Mouse (Mus musculus) c-Kit-positive CD71-negative TER-119-negative erythroid progenitor cells, embryonic 14.5 days (primary cell): ENCODE results near the gene Sema5b.
"Not testable (repeated sequence)": the region's sequence is repeated elsewhere in the genome, so short reads cannot be mapped to it uniquely, and the experiment has no call there.

ENCODE experiments used
- DNase-seq: peaks from one replicate; pipeline ENCODE4 v3.0.0-alpha.2; 2013; ENCODE audit warnings: low read depth

Sema5b gene

GRCm38 (mm10) chr16:35555596-35556482, 14.9 kb downstream of the Sema5b start:
- DNase-seq: no peak

- DNase-seq: no peak
Measured at GRCm38 (mm10) chr16:35557038-35557437, 16.1 kb downstream of the Sema5b start.

GRCm38 (mm10) chr16:35561541-35561940, 20.6 kb downstream of the Sema5b start:
- no peak for DNase-seq

GRCm38 (mm10) chr16:35564246-35564905, 23.4 kb downstream of the Sema5b start:
- no peak for DNase-seq

- not testable (repeated sequence) for DNase-seq
Measured at GRCm38 (mm10) chr16:35565601-35566000, 24.7 kb downstream of the Sema5b start.

DNA sequence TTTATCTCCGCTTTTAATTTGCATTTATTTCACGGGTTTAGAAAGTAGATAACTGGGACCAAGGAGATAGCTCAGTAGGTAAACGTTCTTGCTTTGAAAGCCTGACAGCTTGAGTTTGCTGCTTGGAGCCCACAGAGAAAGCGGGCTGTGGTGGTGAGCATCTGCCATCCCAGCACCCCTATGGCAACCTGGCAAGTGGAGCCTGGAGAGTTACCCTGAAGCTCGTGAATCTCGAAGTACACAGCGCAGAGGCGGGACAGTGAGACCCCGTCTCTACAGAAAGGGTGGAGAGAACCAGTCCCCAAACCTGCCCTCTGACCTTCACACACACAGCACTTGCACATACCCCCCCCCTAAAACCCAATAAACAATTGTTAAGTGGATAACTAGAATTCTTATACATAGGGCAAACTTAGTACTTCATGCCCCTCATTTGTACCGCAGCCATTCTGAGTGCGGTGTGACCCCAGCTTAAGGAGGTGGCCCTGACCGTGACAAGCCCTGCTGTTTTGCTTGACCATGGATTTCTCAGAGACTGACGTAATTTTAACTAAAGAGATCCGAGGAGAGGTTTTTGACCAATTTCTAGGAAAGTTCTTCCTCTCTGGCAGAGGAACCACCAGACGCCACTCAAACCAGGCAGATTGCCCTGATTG, 27.4 kb downstream of the Sema5b start:
- no peak for DNase-seq

DNA sequence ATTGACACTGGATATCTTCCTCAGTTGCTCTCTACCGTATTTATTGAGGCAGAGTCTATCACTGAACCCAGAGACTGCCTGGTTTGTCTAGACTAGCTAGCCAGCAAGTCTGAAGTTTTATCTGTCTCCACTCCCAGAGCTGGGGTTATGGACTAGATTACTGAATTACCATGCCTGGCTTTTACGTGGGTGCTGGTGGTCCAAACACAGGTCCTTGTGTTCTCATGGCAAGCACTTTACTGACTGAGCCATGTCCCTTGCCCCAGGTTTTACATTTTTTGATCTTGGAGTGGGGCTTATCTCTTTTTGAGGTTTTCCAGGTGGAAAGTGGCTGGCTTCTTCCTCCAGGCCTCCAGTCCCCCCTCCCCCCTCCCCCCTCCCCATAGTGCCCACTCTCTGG, 28.4 kb downstream of the Sema5b start:
- DNase-seq: no peak

GRCm38 (mm10) chr16:35569758-35570157, 28.8 kb downstream of the Sema5b start:
- no peak for DNase-seq

- DNase-seq: no peak
Measured at GRCm38 (mm10) chr16:35570627-35571026, 29.7 kb downstream of the Sema5b start.

DNA sequence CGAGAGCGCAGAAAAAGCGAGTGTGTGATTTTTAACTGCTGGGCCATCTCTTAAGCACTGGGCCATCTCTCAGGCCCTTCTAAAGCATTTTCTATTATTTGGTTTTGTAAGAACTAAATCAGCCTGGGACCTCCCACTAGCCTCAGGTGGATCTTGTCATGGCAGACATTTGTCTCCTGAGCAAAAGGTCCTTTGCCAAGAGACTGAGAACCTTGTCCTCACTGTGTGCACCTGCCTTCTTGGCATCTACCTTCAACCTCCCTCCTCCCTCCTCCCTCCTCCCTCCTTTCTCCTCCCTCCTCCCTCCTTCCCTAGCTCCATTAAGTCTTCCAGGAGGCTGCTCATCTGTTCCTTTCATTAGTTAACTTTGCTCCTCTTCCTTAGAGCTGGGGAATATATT, 32.6 kb downstream of the Sema5b start:
- no peak for DNase-seq

DNA sequence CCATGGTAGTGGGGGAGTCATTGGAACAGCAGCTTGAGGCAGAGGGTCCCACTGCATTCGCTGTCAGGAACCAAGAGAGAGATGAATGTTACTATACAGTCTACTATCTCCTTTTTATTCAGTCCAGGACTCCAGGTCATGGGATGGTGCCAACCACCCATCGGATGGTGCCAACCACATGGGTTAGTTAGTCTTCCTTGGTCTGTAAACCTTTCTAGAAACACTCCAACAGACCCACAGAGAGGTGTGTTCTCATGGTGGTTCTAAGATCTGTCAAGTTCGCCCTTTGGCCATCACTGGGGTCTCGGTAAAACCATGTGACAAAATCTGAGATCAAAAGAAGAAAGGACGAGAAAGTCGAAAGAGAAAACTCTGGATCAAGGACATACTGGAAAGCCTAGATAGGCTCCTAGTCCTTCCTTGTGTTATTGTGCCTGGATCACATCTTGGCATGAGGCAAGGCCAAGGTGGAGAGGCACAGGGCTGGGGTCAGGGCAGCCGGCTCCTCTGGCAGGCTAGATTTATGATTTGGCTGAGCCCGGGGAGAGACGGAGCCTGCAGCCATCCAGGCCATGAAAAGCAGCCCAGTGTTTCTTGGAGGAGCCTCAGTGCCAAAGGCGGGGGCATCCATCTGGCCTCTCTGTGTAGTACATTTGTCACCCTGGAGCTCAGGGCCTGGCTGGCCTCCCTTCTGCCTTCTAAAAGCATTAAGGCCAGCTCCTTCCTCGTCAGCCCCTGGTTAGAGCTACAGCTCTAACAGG, 36.4 kb downstream of the Sema5b start:
- no peak for DNase-seq

DNA sequence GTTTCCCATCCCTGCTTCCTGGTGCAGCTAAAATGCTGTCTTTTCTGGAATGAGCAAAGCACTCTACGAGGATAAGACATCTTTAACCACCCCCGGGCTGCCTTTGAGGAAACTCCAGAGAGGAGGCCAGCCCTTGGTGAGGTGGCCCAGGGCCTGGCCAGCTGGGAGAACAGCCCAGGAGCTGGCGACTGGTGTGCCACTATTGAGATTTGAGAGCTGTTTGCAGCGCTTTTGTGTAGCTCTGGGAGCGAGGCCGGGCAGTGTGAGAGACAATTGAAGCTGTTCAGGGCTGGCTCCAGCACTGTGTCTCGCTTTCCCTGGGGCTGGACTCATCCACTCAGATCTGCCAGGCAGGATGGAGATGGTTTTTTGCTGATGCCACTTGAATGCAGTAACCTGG, 40.4 kb downstream of the Sema5b start:
- no peak for DNase-seq

- DNase-seq: no peak
Measured at GRCm38 (mm10) chr16:35583551-35584080, 42.7 kb downstream of the Sema5b start.

DNA sequence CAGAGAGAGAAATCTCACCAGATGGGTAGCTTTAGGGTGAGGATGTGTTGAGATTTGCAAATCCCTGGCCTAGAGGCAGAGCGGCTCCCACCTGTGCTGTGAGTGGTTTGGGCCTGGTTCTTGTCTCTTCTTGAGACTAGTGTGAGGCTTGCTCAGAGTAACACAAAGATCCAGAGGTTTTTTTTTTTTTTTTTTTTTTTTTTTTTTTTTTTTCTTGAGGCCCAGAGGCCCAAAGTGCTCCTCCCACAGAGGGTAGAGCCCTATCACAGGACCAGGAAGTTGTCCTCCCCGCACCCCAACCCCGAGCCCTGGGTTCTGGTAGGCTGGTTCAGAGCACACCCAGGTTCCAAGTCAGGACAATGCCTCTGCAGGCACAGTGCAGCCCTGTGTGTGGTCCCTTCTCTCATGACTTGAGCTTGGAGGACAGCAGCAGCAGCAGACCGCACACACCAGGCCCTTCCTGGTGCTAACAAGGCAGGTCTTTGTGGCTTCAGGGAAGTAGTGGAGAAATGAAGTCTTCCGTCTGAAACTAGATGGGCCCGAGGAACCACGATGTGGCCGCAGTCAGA, 44.3 kb downstream of the Sema5b start:
- DNase-seq: no peak

DNA sequence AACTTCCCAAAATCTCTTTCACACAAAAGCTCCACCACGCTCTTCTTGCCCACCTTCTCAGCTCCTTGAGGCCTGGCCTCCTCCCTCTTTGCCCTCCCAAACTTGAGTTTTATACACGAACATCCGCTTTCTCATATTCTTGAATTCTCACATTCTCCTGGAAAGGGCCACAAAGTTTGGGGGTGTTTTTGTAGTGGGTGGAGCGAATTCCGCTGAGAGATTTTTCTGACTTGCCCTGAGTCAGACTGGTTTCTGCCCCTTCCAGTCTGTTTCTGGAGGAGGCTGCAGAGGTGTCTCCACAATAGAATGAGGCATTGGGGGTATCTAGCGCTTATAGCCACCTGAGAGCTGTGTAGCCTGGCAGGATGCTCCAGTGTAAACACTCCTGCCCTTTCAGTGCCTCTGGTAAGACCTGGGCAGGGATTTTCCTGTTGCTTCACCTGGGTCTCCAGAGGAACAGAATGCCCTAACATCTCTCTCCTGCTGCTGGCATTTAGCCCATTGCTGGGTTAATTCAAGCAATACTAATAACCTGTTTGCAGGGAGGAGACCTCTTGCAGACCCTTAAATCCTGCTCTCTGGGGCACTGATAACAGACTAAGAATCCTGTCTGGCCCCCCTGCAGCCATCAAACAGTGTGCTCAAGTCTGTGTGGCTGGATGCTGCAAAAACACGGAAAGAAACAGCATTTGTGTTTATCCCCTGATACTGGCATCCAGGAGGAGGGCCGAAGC, 46.3 kb downstream of the Sema5b start:
- no peak for DNase-seq

GRCm38 (mm10) chr16:35587866-35588465, 47.0 kb downstream of the Sema5b start:
- DNase-seq: no peak

DNA sequence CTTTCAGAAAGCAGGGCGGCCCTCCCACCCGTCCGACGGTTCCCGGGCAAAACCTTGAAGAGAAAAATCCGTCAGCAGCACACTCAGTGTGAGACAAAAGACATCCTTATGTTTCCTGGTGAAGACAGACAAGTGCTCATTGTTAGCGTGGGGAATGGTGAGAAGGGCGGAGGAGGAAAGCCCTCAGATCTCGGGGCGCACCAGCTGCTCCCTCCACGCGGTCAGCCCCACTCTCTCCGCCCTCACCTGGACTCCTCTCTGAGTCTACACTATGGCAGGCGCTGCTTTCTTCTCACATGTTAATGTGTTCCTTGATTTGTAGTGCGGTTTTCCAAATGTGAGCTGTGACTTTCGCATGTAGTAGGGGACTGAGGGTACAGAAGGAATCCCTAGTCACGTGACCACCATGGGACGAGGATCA, 47.8 kb downstream of the Sema5b start:
- no peak for DNase-seq

GRCm38 (mm10) chr16:35591756-35592155, 50.8 kb downstream of the Sema5b start:
- no peak for DNase-seq

DNA sequence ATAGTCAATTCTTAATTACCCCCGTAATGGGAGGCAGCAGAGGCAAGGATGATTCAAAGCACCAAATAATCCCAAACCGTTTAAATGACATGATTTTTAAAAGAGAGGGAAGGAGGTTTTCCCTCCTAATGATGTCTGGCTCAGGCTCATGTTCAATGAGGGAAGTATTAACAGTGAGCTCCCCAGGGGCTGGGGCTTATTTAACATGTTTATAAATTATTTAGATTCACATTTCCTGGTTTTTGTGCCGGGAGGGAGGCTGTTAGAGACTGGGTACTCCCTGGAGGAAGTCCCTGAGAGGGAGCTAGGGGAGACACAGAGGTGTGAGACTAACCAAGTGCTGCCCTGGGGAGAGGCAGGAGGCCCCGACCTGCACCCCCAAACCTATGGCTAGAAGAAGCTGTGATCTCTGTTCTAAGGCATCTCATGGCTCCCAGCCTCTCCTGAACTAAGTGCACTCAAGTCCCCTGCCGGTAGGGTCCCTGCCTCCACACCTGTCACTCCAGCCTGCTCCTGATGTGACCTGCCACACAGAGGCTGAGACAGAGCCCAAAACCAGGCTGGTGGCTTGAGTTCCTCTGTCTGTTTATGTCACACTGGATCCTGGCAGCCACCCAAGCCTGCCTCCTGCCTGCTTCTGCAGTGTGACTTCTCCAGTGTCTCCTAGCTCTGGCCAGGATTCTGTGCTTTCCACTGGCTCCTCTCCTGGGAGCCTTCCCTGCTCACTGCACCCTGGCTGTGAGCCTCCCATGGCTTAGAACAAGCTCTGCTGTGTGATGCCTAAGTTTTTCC, 51.5 kb downstream of the Sema5b start:
- no peak for DNase-seq

DNA sequence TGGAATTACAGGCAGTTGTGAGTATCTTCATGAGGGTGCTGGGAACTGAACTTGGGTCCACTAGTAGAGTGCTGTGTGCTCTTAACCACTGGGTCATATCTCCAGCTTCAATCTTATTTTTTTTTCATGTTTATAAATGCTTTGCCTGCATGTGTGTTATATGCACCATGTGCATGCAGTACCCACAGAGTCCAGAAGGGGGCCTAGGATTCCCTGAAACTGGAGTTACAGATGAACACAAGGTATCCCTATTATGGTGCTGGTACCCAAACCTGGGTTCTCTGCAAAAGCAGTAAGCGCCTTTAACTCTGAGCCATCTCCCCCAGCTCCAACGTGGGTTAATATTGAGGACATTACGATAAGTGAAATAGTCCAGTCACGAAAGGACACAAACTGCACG, 52.5 kb downstream of the Sema5b start:
- no peak for DNase-seq
